Mouse (Mus musculus) bone marrow macrophage, adult 2 months (primary cell): ENCODE measurements around the gene F7.

Experiments
- CTCF ChIP-seq: IDR thresholded peaks from 2 replicates; pipeline ENCODE4 v1.5.1; 2012; ENCODE audit warnings: low read depth, mild to moderate bottlenecking, low read length, moderate library complexity
- POLR2A ChIP-seq: IDR thresholded peaks from 2 replicates; pipeline ENCODE4 v1.6.1; 2012; ENCODE audit warnings: mild to moderate bottlenecking, low read depth, low read length, borderline replicate concordance

DNA sequence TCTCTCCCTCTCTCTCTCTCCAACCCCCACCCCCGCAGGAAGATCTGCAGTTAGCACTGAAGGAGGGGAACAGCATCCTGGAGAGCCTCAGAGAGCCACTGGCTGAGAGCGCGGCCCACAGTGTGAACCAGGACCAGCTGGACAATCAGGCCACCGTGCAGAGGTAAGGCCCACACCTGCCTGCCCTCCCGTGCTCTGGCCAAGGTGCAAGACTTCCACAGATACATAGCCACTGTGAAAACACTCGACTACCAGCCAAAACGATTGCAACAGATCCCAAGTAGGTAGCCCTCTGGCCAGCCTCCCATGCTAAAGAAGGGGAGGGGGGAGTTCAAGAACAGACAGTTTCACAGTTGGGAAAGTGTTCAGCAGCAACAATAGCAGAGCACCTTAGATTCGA, 27.5 kb upstream of the F7 start:
- TF ChIP-seq CTCF (no peak), POLR2A (no peak)
